Mouse (Mus musculus) stomach, embryonic 14.5 days (tissue): ENCODE measurements around the gene Psmc3. TPM values are rescaled to one million over a fixed set of nuclear protein-coding genes. Genes with fewer than 3 reads are reported as not detected.

Experiments used
- ATAC-seq: fragments of 200-750 bp; cut with Nextera tagmentation; 2 replicates; pipeline ENCODE4 v1.8.0; 2017; ENCODE audit warnings: low read depth, moderate TSS enrichment; ENCODE audit not compliant: insufficient number of reproducible peaks, insufficient read depth, low FRiP score
- H3K27ac ChIP-seq: fragments of 300-500 bp; sonication (generic); 2 replicates; pipeline ENCODE4 v1.5.1; 2014; ENCODE audit warnings: mild to moderate bottlenecking, low read length, moderate library complexity, mixed read lengths
- H3K27me3 ChIP-seq: fragments of 300-500 bp; sonication (generic); 2 replicates; pipeline ENCODE4 v1.6.1; 2014; ENCODE audit warnings: low read length, control low read depth, mixed read lengths; ENCODE audit not compliant: control insufficient read depth, insufficient read depth
- H3K36me3 ChIP-seq: fragments of 300-500 bp; sonication (generic); 2 replicates; pipeline ENCODE4 v1.6.1; 2014; ENCODE audit warnings: mild to moderate bottlenecking, control low read depth, low read length, moderate library complexity, mixed read lengths; ENCODE audit not compliant: control insufficient read depth, insufficient read depth
- H3K4me1 ChIP-seq: fragments of 300-500 bp; sonication (generic); 2 replicates; pipeline ENCODE4 v1.6.1; 2014; ENCODE audit warnings: low read length, control low read depth, mixed read lengths; ENCODE audit not compliant: control insufficient read depth, insufficient read depth
- H3K4me2 ChIP-seq: fragments of 300-500 bp; sonication (generic); replicated peaks from 2 replicates; pipeline ENCODE4 v1.6.1; 2014; ENCODE audit warnings: low read depth, low read length, control low read depth
- H3K4me3 ChIP-seq: fragments of 300-500 bp; sonication (generic); 2 replicates; pipeline ENCODE4 v1.5.1; 2014; ENCODE audit warnings: low read depth, low read length, control low read depth
- H3K9ac ChIP-seq: fragments of 300-500 bp; sonication (generic); replicated peaks from 2 replicates; pipeline ENCODE4 v1.6.1; 2014; ENCODE audit warnings: low read depth, mild to moderate bottlenecking, control low read depth, low read length, moderate library complexity, mixed read lengths
- H3K9me3 ChIP-seq: fragments of 300-500 bp; sonication (generic); 2 replicates; pipeline ENCODE4 v1.6.1; 2016; ENCODE audit warnings: low read depth, low read length, control low read depth; ENCODE audit not compliant: control insufficient read depth
- WGBS: fragments of 180-500 bp; shearing (Covaris S2); extraction: QIAGEN DNeasy Blood & Tissue Kit; methylation state at CpG from one replicate; pipeline ENCODE4 v1.1.7; 2014; 5-methylcytosine and 5-hydroxymethylcytosine counted together
- polyA plus RNA-seq: library from polyadenylated mRNA; unstranded; fragments of >200 nt; fragmentation: Nextera tagmentation; extraction: Ambion mirVana; gene quantifications from 2 replicates; pipeline ENCODE4 v1.2.1, GENCODE M21; 2014

Psmc3 gene
- polyA plus RNA-seq, 1 experiment from 2014 or later = 313 TPM

- H3K4me3 ChIP-seq = peak overlapping the region; percentile 38
- H3K4me2 ChIP-seq = peak overlapping the region; percentile 81
- peak; percentile 65; the same call in 1 of the 2 replicates for ATAC-seq
- no peak overlapping the region for H3K27ac ChIP-seq
- peaks cover 7% of the 10 kb centered on the region; the same call in 1 of the 2 replicates for H3K4me1 ChIP-seq
- no peaks in the 10 kb centered on the region for H3K27me3 ChIP-seq
- H3K36me3 ChIP-seq = no peaks in the 10 kb centered on the region
- H3K9me3 ChIP-seq = no peaks in the 10 kb centered on the region
- peak overlapping the region; percentile 54 for H3K9ac ChIP-seq
- WGBS = 7% methylated on average over 41 of the region's 42 CpGs
These were observed 61.2 kb downstream of the Psmc3 start for GRCm38 (mm10) chr2:91114781-91115577.

- Histone ChIP-seq H3K36me3 (no peaks in the 10 kb centered on the region), H3K9me3 (no peaks in the 10 kb centered on the region), H3K27ac (no peak overlapping the region), H3K27me3 (no peaks in the 10 kb centered on the region), H3K4me2 (peak overlapping the region; percentile 81), H3K4me1 (peaks cover 7% of the 10 kb centered on the region; the same call in 1 of the 2 replicates), H3K4me3 (peak overlapping the region; percentile 38), H3K9ac (peak overlapping the region; percentile 54)
- ATAC-seq = no peak
- WGBS = 30% methylated on average over 12 of the region's 12 CpGs
These were observed 61.8 kb downstream of the Psmc3 start for GRCm38 (mm10) chr2:91115578-91115970.

Other genes starting within 250 kb of the Psmc3 start
- 226 and 234 TPM in 2 replicates for gene Mtch2, start 206.9 kb upstream of the Psmc3 start, polyA plus RNA-seq
- 10.8 and 12.9 TPM in 2 replicates for gene C1qtnf4, start 168.1 kb upstream of the Psmc3 start, polyA plus RNA-seq
- 30.3 and 37.0 TPM in 2 replicates for gene Kbtbd4, start 149.3 kb upstream of the Psmc3 start, polyA plus RNA-seq
- 216 and 220 TPM in 2 replicates for gene Ndufs3, start 149.2 kb upstream of the Psmc3 start, polyA plus RNA-seq
- gene Celf1, start 113.6 kb upstream of the Psmc3 start, polyA plus RNA-seq = 71.0 and 75.1 TPM in 2 replicates
- gene Rapsn, start 18.4 kb upstream of the Psmc3 start, polyA plus RNA-seq = 1.3 and 1.6 TPM in 2 replicates
- 42.8 and 45.8 TPM in 2 replicates for gene Slc39a13, start 16.4 kb downstream of the Psmc3 start, polyA plus RNA-seq
- 6.0 and 6.1 TPM in 2 replicates for gene Spi1, start 28.4 kb downstream of the Psmc3 start, polyA plus RNA-seq
- 0.35 and 0.42 TPM in 2 replicates for gene Mybpc3, start 64.1 kb downstream of the Psmc3 start, polyA plus RNA-seq
- gene Madd, start 129.8 kb downstream of the Psmc3 start, polyA plus RNA-seq = 11.8 and 19.7 TPM in 2 replicates
- 0.36 and 1.4 TPM in 2 replicates for gene Nr1h3, start 148.8 kb downstream of the Psmc3 start, polyA plus RNA-seq
- gene Acp2, start 148.9 kb downstream of the Psmc3 start, polyA plus RNA-seq = 26.5 and 32.3 TPM in 2 replicates
- 19.9 and 22.7 TPM in 2 replicates for gene Ddb2, start 183.0 kb downstream of the Psmc3 start, polyA plus RNA-seq
- gene Pacsin3, start 201.9 kb downstream of the Psmc3 start, polyA plus RNA-seq = 40.9 and 44.4 TPM in 2 replicates
- 65.1 and 75.7 TPM in 2 replicates for gene Arfgap2, start 211.0 kb downstream of the Psmc3 start, polyA plus RNA-seq